ENCODE assay signal across 8 mouse cellular contexts in genomic region chr12:32910092-32910491, GRCm38 (mm10). TPM values are rescaled to one million over a fixed set of nuclear protein-coding genes. Genes with fewer than 3 reads are reported as not detected.
DNase-seq lines count a peak whose midpoint lies in the region; ATAC-seq and TF ChIP-seq lines count a peak whose summit lies in the region.

No protein-coding gene starts in this region.

- ATAC-seq in kidney, embryonic 14.5 days (ENCODE audit: low FRiP score, low TSS enrichment) = peak; percentile 77; the same call in 1 of the 2 replicates
- peak; percentile 63 for ATAC-seq in limb, embryonic 14.5 days (ENCODE audit: low FRiP score, low read depth)
- peak; percentile 91 for ATAC-seq in midbrain, embryonic 16.5 days
- no peak; the same call in 1 of the 2 replicates for ATAC-seq in stomach, embryonic 16.5 days (ENCODE audit: insufficient read depth, low FRiP score)

- H3K36me3 ChIP-seq in heart, embryonic 10.5 days = no peaks in the 10 kb centered on the region
- no peaks in the 10 kb centered on the region for H3K36me3 ChIP-seq in kidney, embryonic 14.5 days (ENCODE audit: control insufficient read depth, insufficient read depth, low read length)
- no peaks in the 10 kb centered on the region for H3K36me3 ChIP-seq in limb, embryonic 14.5 days (ENCODE audit: control insufficient read depth, insufficient read depth, low read length)
- no peaks in the 10 kb centered on the region for H3K36me3 ChIP-seq in midbrain, embryonic 16.5 days (ENCODE audit: control insufficient read depth, insufficient read depth, low read length)
- no peaks in the 10 kb centered on the region for H3K36me3 ChIP-seq in stomach, embryonic 16.5 days (ENCODE audit: control insufficient read depth, insufficient read depth, low read length)

- no peak overlapping the region for H3K27ac ChIP-seq in heart, embryonic 10.5 days
- H3K27ac ChIP-seq in kidney, embryonic 14.5 days (ENCODE audit: low read depth, low read length) = no peak overlapping the region
- no peak overlapping the region for H3K27ac ChIP-seq in limb, embryonic 14.5 days (replicated peaks; ENCODE audit: low read depth, low read length)
- H3K27ac ChIP-seq in midbrain, embryonic 16.5 days (ENCODE audit: low read length) = no peak overlapping the region
- no peak overlapping the region for H3K27ac ChIP-seq in stomach, embryonic 16.5 days (ENCODE audit: low read length)

- H3K4me3 ChIP-seq in heart, embryonic 10.5 days = peak overlapping the region; percentile 32; the same call in 1 of the 2 replicates
- peak overlapping the region; percentile 7; the same call in 1 of the 2 replicates for H3K4me3 ChIP-seq in kidney, embryonic 14.5 days (ENCODE audit: low read length)
- H3K4me3 ChIP-seq in limb, embryonic 14.5 days (replicated peaks; ENCODE audit: low read length) = peak overlapping the region; percentile 13
- H3K4me3 ChIP-seq in midbrain, embryonic 16.5 days (ENCODE audit: low read depth, low read length) = peak overlapping the region; percentile 22; the same call in 1 of the 2 replicates
- H3K4me3 ChIP-seq in stomach, embryonic 16.5 days (replicated peaks; ENCODE audit: low read length) = peak overlapping the region; percentile 22

- no peak for TF ChIP-seq POLR2A in limb, embryonic 14.5 days (IDR thresholded peaks at IDR 0.05; ENCODE audit: borderline replicate concordance, extremely low read depth, insufficient read depth, insufficient read length)

- H3K4me2 ChIP-seq in kidney, embryonic 14.5 days (replicated peaks; ENCODE audit: low read depth, low read length) = peak overlapping the region; percentile 35; the same call in 1 of the 2 replicates
- peak overlapping the region; percentile 45 for H3K4me2 ChIP-seq in limb, embryonic 14.5 days (replicated peaks; ENCODE audit: low read depth, low read length, severe bottlenecking)
- peak overlapping the region; percentile 54 for H3K4me2 ChIP-seq in midbrain, embryonic 16.5 days (ENCODE audit: low read length)
- peak overlapping the region; percentile 44 for H3K4me2 ChIP-seq in stomach, embryonic 16.5 days (ENCODE audit: low read depth, low read length)

- WGBS in heart, embryonic 10.5 days = 18% methylated on average over 11 of the region's 11 CpGs
- 9% methylated on average over 11 of the region's 11 CpGs for WGBS in kidney, embryonic 14.5 days
- 11% methylated on average over 11 of the region's 11 CpGs for WGBS in limb, embryonic 14.5 days
- 12% methylated on average over 11 of the region's 11 CpGs for WGBS in midbrain, embryonic 16.5 days
- 11% methylated on average over 11 of the region's 11 CpGs for WGBS in stomach, embryonic 16.5 days

- H3K9ac ChIP-seq in kidney, embryonic 14.5 days (ENCODE audit: low read depth, low read length) = no peak overlapping the region
- H3K9ac ChIP-seq in limb, embryonic 14.5 days (ENCODE audit: low read depth, low read length, severe bottlenecking) = peak overlapping the region; percentile 34
- peak overlapping the region; percentile 34; the same call in 1 of the 2 replicates for H3K9ac ChIP-seq in midbrain, embryonic 16.5 days (ENCODE audit: low read depth, low read length)
- H3K9ac ChIP-seq in stomach, embryonic 16.5 days (ENCODE audit: low read length) = no peak overlapping the region

- no peaks in the 10 kb centered on the region for H3K27me3 ChIP-seq in heart, embryonic 10.5 days (ENCODE audit: insufficient read depth, poor library complexity, severe bottlenecking)
- peaks cover 3% of the 10 kb centered on the region; the same call in 1 of the 2 replicates for H3K27me3 ChIP-seq in kidney, embryonic 14.5 days (ENCODE audit: control insufficient read depth, insufficient read depth, low read length)
- no peaks in the 10 kb centered on the region for H3K27me3 ChIP-seq in limb, embryonic 14.5 days (ENCODE audit: control insufficient read depth, insufficient read depth, low read length)
- peaks cover 3% of the 10 kb centered on the region; the same call in 1 of the 2 replicates for H3K27me3 ChIP-seq in midbrain, embryonic 16.5 days (ENCODE audit: control insufficient read depth, insufficient read depth, low read depth, low read length)
- no peaks in the 10 kb centered on the region for H3K27me3 ChIP-seq in stomach, embryonic 16.5 days (ENCODE audit: control insufficient read depth, insufficient read depth, low read length)

- peaks cover 6% of the 10 kb centered on the region for H3K4me1 ChIP-seq in heart, embryonic 10.5 days
- no peaks in the 10 kb centered on the region for H3K4me1 ChIP-seq in kidney, embryonic 14.5 days (ENCODE audit: control insufficient read depth, insufficient read depth, low read length)
- no peaks in the 10 kb centered on the region for H3K4me1 ChIP-seq in limb, embryonic 14.5 days (ENCODE audit: control insufficient read depth, insufficient read depth, low read length)
- H3K4me1 ChIP-seq in midbrain, embryonic 16.5 days (ENCODE audit: control insufficient read depth, insufficient read depth, low read length) = peaks cover 4% of the 10 kb centered on the region
- 0 out of 2 replicates have a peak, but pooled peaks cover 4% of the 10 kb centered on the region for H3K4me1 ChIP-seq in stomach, embryonic 16.5 days (ENCODE audit: control insufficient read depth, insufficient read depth, low read length)

- H3K9me3 ChIP-seq in heart, embryonic 10.5 days = no peaks in the 10 kb centered on the region
- no peaks in the 10 kb centered on the region for H3K9me3 ChIP-seq in kidney, embryonic 14.5 days (ENCODE audit: control insufficient read depth, low read length)
- H3K9me3 ChIP-seq in limb, embryonic 14.5 days (ENCODE audit: control insufficient read depth, low read length) = no peaks in the 10 kb centered on the region
- H3K9me3 ChIP-seq in midbrain, embryonic 16.5 days (replicated peaks; ENCODE audit: control insufficient read depth, low read length, poor library complexity, severe bottlenecking) = no peaks in the 10 kb centered on the region
- H3K9me3 ChIP-seq in stomach, embryonic 16.5 days (replicated peaks; ENCODE audit: control insufficient read depth, low read length) = no peaks in the 10 kb centered on the region

- peak; percentile 74 for DNase-seq in CD4-positive helper T cell, adult 2 months (ENCODE audit: low read depth, low spot score)
- DNase-seq in adrenal gland, adult 8-10 months = peak; percentile 32
- peak; percentile 81 for DNase-seq in embryo, embryonic 11.5 days (ENCODE audit: low read depth, low spot score)
- no peak for DNase-seq in heart, embryonic 10.5 days (ENCODE audit: low spot score)
- peak; percentile 95 for DNase-seq in limb, embryonic 14.5 days (ENCODE audit: low spot score)

RNA-seq across cellular contexts. Expression of gene Sypl, which starts 43.6 kb away (rescaled TPM):
- 100 to 1,000 TPM; 104 to 117 (median 108) TPM for total RNA-seq in adrenal gland, adult 8-10 months (2022)
- 80.8 and 91.5 TPM in 2 replicates for polyA plus RNA-seq in heart, embryonic 10.5 days (2016; fragmentation: Nextera tagmentation; extraction: Ambion mirVana)
- polyA plus RNA-seq in kidney, embryonic 14.5 days (2014; fragmentation: Nextera tagmentation; extraction: Ambion mirVana) = 104 and 135 TPM in 2 replicates
- polyA plus RNA-seq in limb, embryonic 14.5 days (2012; rRNA removed) = 53.3 and 54.1 TPM in 2 replicates
- 97.6 and 104 TPM in 2 replicates for polyA plus RNA-seq in limb, embryonic 14.5 days (2014; fragmentation: Nextera tagmentation; extraction: Ambion mirVana)
- 36.1 and 37.5 TPM in 2 replicates for polyA plus RNA-seq in midbrain, embryonic 16.5 days (2015; fragmentation: Nextera tagmentation; extraction: Ambion mirVana)
- polyA plus RNA-seq in stomach, embryonic 16.5 days (2015; fragmentation: Nextera tagmentation; extraction: Ambion mirVana) = 188 and 210 TPM in 2 replicates

Comparison
In these comparisons a context has a peak if more than half of its experiments do, and no peak if none do; other contexts are left out.
1. H3K9ac ChIP-seq: peak in limb, embryonic 14.5 days (single experiment) and midbrain, embryonic 16.5 days (single experiment); none in kidney, embryonic 14.5 days (single experiment) and stomach, embryonic 16.5 days (single experiment).
2. Peak in every context shown above with its lines, with median percentiles within 50 percentile points of each other: H3K4me3 ChIP-seq and H3K4me2 ChIP-seq.